In the genomic region with DNA sequence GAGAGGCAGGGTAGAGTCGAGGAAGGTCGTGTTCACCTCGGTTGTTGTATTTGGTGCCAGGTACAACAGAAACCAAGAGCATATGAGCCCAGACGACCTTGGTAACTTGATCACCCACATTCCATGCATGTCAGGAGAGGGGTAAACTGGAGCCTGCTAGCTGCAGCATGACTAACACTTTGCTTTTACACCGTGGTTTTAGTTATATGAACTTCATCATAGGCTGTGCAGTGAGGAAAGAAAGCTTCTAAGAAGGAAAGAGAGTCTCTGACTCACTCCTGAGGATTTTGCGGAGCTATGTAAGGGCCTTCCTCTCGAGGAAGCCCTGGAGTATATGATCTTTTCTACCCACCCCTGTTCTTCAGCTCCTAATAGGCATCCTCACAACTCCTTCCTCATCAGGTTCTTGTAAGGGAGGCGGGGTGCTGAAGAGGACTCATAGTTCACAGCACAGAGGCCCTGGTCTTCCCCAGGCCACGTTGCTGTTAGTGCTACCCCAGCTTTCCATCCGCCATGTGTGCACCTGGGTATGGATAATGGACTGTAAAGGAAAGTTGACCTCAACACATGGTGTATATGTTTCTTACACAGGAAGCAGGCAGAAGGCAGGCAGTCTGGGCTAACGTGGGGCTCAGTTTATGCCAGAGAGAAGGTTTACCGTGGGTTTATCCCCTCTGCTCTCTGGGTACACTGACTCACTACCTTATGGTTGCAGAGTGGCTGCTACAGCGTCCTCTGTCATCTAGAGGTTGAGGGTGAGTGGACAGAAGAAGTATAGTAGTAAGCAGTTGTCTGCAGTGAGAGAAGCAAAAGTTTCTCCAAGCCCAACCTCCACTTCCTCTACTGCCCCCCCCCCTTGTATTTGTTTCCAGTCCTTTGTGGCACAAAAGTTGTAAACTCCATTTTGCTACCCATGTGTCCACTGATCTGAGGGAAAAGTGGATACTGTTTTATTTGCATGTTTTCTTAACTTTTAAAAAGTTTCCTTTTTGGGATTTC, we compare ENCODE assay signal across 9 mouse cellular contexts.
DNase-seq lines count a peak whose midpoint lies in the region; ATAC-seq and TF ChIP-seq lines count a peak whose summit lies in the region.
"Had no signal": no experiment of that assay in that cellular context is flagged by ENCODE, and none has a peak within 500 bp of the region (broad histone marks: within the 10 kb centered on the region; RNA-seq: fewer than 3 reads in every experiment).

No protein-coding gene starts in this region.

- peak overlapping the region; percentile 52; the same call in 1 of the 2 replicates for H3K27ac ChIP-seq in hindbrain, embryonic 12.5 days
- H3K27ac ChIP-seq in hindbrain, embryonic 10.5 days: no peak overlapping the region; the same call in 1 of the 2 replicates
- H3K27ac ChIP-seq in liver, embryonic 11.5 days (ENCODE audit: low read depth, low read length): no peak overlapping the region
- no peak overlapping the region for H3K27ac ChIP-seq in layer of hippocampus, adult 2 months
- no peak overlapping the region for H3K27ac ChIP-seq in midbrain, embryonic 14.5 days (replicated peaks; ENCODE audit: low read depth, low read length)
- H3K27ac ChIP-seq: hindbrain, embryonic 14.5 days had no signal

- ATAC-seq in hindbrain, embryonic 12.5 days (ENCODE audit: low FRiP score): no peak
- peak; percentile 72 for ATAC-seq in inflammation-experienced regulatory T-cells, adult 6 months
- no peak for ATAC-seq in liver, embryonic 11.5 days (replicated peaks; ENCODE audit: low FRiP score)
- no peak for ATAC-seq in midbrain, embryonic 14.5 days (ENCODE audit: low FRiP score, low TSS enrichment)

- H3K4me2 ChIP-seq in hindbrain, embryonic 12.5 days (replicated peaks): no peak overlapping the region
- H3K4me2 ChIP-seq in liver, embryonic 11.5 days: no peak overlapping the region
- no peak overlapping the region for H3K4me2 ChIP-seq in midbrain, embryonic 14.5 days (ENCODE audit: low read length)
- H3K4me2 ChIP-seq: hindbrain, embryonic 14.5 days had no signal

- no peaks in the 10 kb centered on the region for H3K27me3 ChIP-seq in hindbrain, embryonic 12.5 days
- no peaks in the 10 kb centered on the region for H3K27me3 ChIP-seq in hindbrain, embryonic 10.5 days (ENCODE audit: insufficient read depth, poor library complexity, severe bottlenecking)
- no peaks in the 10 kb centered on the region for H3K27me3 ChIP-seq in liver, embryonic 11.5 days (replicated peaks; ENCODE audit: control insufficient read depth, insufficient read depth, low read length)
- H3K27me3 ChIP-seq in midbrain, embryonic 14.5 days (ENCODE audit: control insufficient read depth, insufficient read depth, low read length): no peaks in the 10 kb centered on the region

- TF ChIP-seq CTCF in layer of hippocampus, adult 2 months (conservative IDR thresholded peaks at IDR 0.05): no peak

- peaks cover 21% of the 10 kb centered on the region for H3K4me1 ChIP-seq in hindbrain, embryonic 12.5 days
- H3K4me1 ChIP-seq in hindbrain, embryonic 10.5 days (replicated peaks): peaks cover 31% of the 10 kb centered on the region
- H3K4me1 ChIP-seq in liver, embryonic 11.5 days (replicated peaks; ENCODE audit: control insufficient read depth, insufficient read depth, low read length): 0 out of 2 replicates have a peak, but pooled peaks cover 7% of the 10 kb centered on the region
- no peaks in the 10 kb centered on the region; the same call in 1 of the 2 replicates for H3K4me1 ChIP-seq in midbrain, embryonic 14.5 days (ENCODE audit: control insufficient read depth, insufficient read depth, low read length)

- no peak for DNase-seq in hindbrain, embryonic 10.5 days (ENCODE audit: low spot score)
- DNase-seq in embryo, embryonic 10.5 days (ENCODE audit: low spot score): peak; percentile 41
- peak; percentile 32 for DNase-seq in lung, postnatal 36 days
- DNase-seq in liver, embryonic 11.5 days (ENCODE audit: low spot score): no peak
- no peak for DNase-seq in layer of hippocampus, adult 2 months (ENCODE audit: low spot score in 2 of 2)
- DNase-seq in midbrain, embryonic 14.5 days: no peak

- no peak overlapping the region for H3K4me3 ChIP-seq in hindbrain, embryonic 12.5 days
- H3K4me3 ChIP-seq in hindbrain, embryonic 10.5 days: no peak overlapping the region
- no peak overlapping the region for H3K4me3 ChIP-seq in liver, embryonic 11.5 days (ENCODE audit: low read depth, low read length)
- no peak overlapping the region for H3K4me3 ChIP-seq in layer of hippocampus, adult 2 months
- no peak overlapping the region for H3K4me3 ChIP-seq in midbrain, embryonic 14.5 days (replicated peaks; ENCODE audit: low read depth, low read length)

- no peak overlapping the region for H3K9ac ChIP-seq in hindbrain, embryonic 12.5 days
- H3K9ac ChIP-seq in liver, embryonic 11.5 days (ENCODE audit: low read depth, low read length): no peak overlapping the region
- no peak overlapping the region for H3K9ac ChIP-seq in midbrain, embryonic 14.5 days (replicated peaks; ENCODE audit: low read length)
- H3K9ac ChIP-seq: hindbrain, embryonic 14.5 days had no signal

- WGBS in hindbrain, embryonic 12.5 days: 70% methylated on average over 13 of the region's 13 CpGs
- 74% methylated on average over 13 of the region's 13 CpGs for WGBS in hindbrain, embryonic 10.5 days
- 56% methylated on average over 13 of the region's 13 CpGs for WGBS in liver, embryonic 11.5 days
- 84% methylated on average over 13 of the region's 13 CpGs for WGBS in midbrain, embryonic 14.5 days

- H3K36me3 ChIP-seq in hindbrain, embryonic 12.5 days: no peaks in the 10 kb centered on the region
- 0 out of 2 replicates have a peak, but pooled peaks cover 4% of the 10 kb centered on the region for H3K36me3 ChIP-seq in hindbrain, embryonic 10.5 days
- no peaks in the 10 kb centered on the region for H3K36me3 ChIP-seq in liver, embryonic 11.5 days (ENCODE audit: control insufficient read depth, insufficient read depth, low read length)
- H3K36me3 ChIP-seq in midbrain, embryonic 14.5 days (ENCODE audit: control insufficient read depth, insufficient read depth, low read length): peaks cover 5% of the 10 kb centered on the region; the same call in 1 of the 2 replicates

- no peaks in the 10 kb centered on the region for H3K9me3 ChIP-seq in hindbrain, embryonic 12.5 days (replicated peaks)
- H3K9me3 ChIP-seq in hindbrain, embryonic 10.5 days: no peaks in the 10 kb centered on the region
- no peaks in the 10 kb centered on the region for H3K9me3 ChIP-seq in liver, embryonic 11.5 days (ENCODE audit: control insufficient read depth, low read length)
- no peaks in the 10 kb centered on the region for H3K9me3 ChIP-seq in midbrain, embryonic 14.5 days (ENCODE audit: control insufficient read depth, low read length)

Comparison
In these comparisons a context has a peak if more than half of its experiments do, and no peak if none do; other contexts are left out.
1. DNase-seq: peak in embryo, embryonic 10.5 days (single experiment) and lung, postnatal 36 days (single experiment); none in hindbrain, embryonic 10.5 days (single experiment), liver, embryonic 11.5 days (single experiment), layer of hippocampus, adult 2 months (0 of 2) and midbrain, embryonic 14.5 days (single experiment).